Mouse (Mus musculus) thymus, postnatal 25 days (tissue): Measurements from ENCODE around the gene Trmo.

Source experiments
- DNase-seq: peaks from one replicate; pipeline ENCODE4 v3.0.0; 2022

Trmo gene

DNA sequence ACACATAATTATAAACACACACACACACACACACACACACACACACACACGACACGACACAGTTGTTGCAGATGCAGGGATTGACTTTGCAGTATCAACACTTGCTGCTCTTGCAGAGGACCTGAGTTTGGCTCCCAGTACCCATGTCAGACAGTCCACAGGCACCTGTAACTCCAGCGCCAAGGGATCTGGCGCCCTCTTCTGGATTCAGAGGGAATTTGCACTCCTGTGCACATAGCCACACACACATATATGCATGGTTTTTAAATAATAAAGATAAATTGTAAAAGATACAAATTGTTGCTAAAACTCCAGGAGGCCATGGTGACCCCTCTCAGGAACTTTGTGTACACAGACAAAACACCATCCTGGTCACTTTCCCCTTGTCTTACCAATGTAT is 20.2 kb downstream of the Trmo start:
- DNase-seq: no peak

DNA sequence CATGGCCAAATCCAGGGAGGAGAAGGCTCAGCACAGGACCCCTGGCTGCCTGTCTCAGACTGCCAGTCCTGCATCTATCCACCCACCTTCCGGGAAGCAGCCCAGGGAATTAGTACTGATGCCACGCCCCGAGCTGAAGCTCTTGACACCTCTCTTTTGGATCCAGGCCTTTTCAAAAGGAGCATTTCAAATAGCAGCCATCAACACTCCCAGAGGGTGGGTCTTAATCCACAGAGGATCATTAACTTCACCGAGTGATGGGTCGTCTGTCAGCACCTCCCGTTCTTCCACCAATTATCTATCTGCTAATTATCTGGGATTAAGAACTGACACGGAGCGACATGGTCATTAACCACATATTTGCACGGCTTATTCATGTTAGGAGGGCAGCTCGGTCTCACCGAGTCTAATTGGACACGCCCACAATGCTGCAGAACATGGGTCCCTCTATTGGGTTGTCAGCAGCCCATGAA is 21.7 kb downstream of the Trmo start:
- DNase-seq: no peak

DNA sequence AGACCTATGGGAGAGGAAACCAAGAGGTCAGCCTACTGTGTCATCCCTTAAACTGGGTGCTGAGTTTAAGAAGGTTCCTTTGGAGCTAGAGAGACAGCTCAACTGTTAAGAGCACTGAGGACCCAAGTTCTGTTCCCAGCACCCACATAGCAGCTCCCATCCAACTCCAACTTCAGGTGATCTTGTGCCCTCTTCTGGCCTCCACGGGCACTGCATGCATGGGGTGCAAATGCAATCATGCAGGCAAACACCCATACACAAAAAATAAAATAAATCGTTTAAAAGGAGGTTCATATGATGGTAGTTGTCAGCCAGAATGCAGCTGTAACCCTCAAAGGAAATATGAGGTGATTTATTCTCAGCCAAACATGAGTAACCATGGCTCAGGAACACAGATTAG is 24.9 kb downstream of the Trmo start:
- no peak for DNase-seq

DNA sequence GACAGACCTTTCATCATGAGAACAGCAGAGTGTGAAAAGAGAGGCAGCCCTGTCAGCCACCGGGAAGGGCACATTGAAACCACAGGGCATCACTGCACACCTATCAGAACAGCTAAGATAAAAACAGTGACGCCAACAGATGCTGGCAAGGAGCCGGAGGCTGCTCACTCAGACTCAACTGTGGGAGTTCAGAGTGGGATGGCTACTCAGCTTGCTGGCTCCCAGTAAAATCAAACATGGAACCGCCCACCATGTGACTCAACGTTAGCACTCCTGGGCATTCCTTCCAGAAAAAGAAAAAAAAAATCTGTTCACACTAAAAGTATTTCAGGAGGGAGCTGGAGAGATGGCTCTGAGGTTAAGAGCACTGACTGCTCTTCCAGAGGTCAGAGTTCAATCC is 28.0 kb downstream of the Trmo start:
- DNase-seq: no peak

DNA sequence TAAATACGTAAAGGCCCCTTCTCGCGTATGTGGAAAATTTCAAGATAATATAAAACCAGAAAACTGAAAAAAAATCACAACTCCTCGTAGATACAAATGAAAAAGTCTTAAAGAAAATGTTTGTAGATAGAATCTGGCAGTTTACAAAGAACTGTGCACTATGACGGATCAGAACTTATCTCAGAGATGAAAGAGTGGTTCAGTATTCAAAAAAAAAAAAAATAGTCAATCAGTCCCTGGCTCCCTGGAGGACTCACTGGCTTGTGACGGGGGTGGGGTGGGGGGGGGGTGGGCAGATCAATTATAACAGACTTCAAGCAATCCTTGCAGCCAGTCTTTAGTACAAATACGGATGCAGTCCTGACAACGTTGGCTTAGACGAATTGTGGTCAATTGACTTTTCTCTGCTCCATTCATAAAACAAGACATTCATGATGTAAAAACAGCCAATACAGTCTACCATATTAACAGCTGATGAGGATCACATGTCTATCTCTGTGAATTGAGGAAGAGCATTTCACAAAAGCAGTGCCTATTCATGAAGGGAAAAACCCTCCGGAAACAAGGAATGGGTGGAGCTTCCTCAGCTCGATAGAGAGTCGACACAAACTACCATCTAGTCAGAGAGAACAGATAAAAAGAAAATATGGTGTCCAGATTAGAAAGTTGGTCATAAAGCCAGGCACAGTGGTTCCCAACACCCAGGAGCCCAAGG is 29.5 kb downstream of the Trmo start:
- no peak for DNase-seq

DNA sequence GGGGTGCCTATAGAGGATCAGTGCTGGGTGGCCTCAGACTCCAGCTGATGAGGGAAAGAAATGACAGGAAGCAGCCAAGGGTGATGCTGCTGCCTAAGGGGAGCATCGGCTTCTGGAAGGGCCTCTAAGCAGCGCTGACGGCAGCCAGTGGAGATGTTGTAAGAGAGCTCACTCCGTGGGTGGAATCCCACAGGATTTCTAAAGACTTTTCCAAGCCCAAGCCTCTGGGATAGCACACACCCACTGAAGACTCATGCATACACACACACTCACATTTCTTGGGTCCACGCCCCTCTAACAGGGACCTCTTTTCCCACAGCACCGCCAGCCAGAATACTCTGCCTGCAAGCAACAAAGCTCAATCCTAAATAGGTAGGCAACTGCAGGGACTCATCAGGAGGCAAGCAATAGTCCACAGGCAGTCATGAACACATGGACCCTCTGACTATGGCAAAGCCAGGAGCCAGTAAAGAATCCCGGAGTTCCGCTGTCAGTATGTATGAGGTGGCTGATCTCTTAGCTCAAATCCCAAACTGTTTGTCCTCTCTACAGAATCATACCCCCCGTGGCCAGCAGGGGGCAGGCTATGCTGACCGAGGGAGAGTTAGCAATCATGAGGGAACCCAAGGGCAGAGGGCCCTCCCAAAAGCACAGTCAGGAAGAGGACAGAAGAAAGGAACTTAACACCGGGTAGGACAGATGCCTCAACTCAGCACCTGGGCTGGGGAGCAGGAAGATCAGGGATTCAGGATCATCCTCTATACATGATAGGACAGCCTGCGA is 32.7 kb downstream of the Trmo start:
- DNase-seq: peak; percentile 70

DNA sequence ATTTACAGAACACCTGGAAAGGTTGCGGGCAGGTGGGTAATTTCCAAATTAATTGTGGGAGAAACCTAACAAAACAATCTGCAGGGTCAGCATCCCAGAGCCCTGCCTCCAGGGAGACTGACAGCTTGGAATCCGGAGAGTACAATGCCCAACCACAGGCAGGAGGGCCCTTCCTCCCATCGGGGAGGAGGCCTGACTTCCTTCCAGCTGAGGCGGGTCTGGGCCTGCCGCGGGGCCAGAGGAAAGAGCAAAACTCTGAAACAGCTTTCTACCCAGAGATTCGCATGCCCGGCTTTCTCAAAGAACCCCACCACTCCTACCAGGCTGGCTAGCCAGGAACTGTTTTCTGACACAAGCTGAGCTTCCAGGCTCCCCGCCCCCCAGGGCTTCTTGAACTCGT is 36.2 kb downstream of the Trmo start:
- DNase-seq: no peak

DNA sequence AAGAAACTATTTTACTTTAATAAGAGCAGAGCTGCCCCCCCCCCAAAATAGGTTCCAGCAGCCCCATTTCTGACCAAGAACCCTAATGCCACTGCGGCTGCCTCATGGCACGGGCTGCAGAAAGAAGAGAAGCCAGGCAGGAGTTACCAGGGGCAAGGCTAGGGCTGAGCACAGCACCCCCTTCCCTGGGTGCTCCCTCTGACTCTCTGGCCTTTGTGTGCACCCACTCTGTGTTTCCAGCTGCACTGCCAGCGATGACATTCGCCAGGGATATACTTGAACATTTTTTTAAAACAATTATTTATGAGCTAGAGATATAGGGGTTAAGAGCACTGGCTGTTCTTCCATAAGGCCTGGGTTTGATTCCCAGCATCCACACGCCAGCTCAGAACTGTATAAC is 39.7 kb downstream of the Trmo start:
- DNase-seq: no peak

DNA sequence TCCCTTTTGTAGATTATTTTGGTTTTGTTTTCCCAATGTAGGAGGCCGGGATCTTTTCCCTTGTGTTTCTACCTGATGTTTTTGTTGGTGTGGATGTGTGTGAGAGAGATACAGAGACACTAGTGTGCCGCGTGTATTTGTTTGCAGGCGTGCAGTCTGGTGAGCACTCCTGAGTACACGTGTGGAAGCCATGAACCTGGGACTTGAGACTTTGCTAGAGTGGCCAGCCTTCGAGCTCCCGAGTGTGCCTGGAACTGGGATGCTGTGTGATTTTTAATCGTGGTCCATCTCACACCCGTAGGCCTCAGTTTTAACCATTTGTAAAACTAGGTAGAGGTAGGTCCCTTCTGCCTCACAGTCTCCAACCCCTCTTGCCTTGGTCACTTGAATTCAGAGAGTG is 40.3 kb downstream of the Trmo start:
- DNase-seq: no peak

DNA sequence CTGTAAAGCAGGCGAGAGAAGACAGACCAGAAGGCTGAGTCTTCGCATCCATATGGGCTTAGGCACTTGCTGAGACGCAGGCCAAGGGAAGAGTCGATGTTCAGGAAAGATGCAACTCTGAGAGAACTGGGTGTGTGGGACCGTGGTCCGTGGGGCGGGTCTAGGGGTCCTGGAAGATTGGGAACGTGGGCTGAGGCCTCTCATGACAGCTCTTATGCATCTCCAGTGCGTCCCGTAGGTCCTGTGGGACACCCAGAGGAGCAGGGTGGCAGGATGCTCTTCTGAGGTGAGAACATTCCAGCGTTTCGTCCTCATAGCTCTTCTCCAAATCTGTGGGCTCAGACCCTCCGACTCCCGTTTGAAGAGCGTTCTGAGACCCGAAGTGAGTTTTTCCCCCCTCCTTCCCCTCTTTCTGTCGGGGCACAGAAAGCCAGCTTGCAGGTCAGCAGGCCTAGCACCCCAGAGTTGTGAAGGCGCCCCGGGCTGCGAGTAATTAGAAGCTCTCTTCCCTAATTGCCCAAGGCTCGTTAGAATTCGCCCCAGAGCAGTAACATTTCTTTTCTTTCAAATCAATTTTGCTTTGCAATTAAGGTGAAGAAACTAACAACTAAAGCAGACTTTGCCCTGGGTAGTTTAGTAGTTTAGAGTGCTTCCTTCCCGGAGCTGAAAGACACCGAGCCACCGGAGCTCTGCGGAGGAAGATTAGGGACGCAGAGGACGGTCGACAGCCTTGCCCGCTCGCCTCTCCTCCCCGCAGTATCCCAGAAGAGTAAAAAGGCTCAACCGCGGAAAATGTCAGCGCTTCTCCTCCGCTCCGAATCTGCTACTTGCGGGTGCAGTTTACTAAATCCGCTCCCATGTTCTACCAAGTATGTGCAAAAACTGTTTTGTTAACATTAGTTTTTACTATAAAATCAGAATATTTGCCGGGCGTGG is 41.4 kb downstream of the Trmo start:
- no peak for DNase-seq

DNA sequence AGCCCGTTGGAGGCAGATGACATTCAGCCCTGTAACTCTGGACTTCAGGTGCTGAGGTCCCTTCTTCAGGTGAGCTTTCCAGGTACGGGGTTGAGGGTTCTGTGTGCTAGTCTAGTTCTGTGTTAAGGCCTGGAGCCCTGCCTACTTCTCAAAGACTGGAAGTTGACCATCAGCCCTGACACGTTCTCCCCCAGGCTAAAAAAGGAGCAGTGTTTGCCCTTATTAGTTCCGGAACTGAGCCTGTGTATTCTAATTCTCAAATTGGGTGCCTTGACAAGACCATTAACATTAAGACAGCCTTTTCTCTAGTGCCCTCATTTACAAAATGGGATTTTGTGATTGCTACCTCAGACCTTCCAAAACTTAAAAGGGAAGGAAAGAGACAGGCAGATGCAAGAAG is 42.1 kb downstream of the Trmo start:
- DNase-seq: no peak

DNA sequence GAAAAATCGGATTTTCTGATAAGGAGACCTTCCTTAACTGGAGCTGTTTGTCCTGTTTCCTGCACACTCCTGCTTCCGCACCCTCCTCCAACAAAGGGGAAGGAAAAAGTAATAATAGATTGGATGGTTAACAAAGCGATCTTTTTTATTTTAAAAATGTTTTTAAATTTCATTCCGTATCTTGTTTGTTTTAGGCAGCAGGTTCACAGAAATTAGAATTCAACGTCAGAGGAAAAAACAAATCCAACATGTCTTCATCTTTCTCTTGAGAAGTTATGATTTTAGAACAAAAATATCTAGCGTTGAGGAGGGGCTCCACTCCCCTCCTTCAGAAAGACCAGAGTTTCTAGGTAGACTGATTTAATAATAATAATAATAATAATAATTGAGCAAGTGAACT is 43.0 kb downstream of the Trmo start:
- DNase-seq: no peak

DNA sequence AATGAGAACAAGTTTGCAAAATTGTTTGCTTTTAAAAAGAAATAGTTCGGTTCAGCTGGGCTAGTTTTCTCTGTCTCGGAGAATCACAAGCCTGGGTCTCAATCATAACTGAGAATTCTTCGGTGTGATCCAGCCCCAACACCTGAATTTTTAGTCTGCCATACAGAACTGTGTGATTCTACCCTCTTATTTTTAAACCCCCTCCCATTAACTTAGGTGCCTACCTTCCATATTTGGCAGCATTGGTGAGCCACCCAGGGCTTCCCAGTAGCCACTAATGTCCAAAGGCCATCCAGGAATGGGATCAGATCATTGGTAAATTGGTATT is 43.5 kb downstream of the Trmo start:
- DNase-seq: no peak

DNA sequence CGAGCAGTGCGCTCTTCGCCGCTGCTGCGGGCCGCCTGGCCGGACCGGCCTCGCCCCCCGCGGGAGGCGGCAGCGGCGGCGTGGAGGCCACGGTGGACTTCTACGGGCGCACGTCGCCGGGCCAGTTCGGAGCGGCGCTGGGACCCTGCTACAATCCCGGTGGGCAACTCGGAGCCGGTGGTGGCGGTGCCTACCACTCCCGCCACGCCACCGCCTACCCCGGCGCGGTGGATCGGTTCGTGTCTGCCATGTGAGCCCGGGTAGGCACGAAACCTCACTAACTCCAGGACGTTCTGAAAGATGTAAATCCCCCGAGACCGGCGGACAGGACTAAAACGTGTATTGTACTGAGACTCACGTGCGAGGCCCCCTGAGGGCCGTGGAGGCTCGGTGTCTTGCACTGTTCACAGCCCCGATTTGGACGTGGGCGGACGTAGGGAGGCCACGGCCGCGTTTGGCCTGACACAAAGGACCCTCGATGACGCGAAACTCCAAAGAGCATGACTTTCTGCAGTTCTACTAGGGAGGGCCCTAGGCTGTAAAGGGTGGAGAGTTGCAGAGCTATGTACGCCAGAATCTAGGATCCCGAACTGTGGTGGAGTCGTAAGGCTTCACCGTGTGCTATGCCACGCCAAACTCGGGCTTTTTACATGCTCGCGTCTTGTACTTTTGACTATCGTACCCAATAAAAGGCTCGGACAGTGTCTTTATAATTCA is 44.0 kb downstream of the Trmo start:
- DNase-seq: no peak

DNA sequence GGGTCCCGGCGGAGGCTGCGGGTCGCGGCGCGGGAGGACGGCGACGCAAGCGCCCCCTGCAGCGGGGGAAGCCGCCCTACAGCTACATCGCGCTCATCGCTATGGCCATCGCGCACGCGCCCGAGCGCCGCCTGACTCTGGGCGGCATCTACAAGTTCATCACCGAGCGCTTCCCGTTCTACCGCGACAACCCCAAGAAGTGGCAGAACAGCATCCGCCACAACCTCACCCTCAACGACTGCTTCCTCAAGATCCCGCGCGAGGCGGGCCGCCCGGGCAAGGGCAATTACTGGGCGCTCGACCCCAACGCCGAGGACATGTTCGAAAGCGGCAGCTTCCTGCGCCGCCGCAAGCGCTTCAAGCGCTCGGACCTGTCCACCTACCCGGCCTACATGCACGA is 44.9 kb downstream of the Trmo start:
- DNase-seq: peak; percentile 33

DNA sequence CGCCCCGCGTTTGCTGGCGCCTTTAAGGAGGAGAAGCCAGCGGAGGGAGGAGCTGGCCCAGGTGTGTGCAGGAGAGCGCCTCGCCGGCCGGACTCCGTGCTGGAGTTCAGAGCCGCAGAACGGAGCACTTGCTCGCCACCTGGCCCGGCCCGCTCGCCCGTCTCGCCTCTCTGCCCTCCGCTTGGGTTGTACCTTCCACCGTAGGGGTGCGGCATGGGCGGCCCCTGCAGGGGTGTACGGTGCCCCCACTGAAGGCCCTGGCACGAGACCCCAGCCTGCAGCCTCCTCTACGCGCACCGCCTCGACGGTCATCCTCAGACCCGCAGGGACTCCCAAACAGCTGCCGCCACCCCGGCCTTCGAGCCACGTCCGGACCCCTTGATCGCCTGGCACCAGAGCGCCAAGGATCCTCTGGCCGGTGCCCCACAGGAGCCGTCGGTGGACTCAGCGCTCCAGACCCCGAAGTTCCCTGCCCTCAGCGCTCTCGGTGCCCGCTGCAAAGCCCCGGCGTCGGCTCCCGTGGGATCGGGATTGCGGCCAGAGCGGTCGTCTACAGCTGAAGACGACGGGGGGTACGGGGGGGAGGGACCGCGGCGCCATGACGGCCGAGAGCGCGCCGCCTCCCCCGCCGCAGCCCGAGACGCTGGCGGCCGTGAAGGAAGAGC is 45.5 kb downstream of the Trmo start, which contains the start of gene Foxe1:
Foxe1 (plus strand) TSS at position 14 of the 665 bp plus-strand sequence.
- no peak for DNase-seq

DNA sequence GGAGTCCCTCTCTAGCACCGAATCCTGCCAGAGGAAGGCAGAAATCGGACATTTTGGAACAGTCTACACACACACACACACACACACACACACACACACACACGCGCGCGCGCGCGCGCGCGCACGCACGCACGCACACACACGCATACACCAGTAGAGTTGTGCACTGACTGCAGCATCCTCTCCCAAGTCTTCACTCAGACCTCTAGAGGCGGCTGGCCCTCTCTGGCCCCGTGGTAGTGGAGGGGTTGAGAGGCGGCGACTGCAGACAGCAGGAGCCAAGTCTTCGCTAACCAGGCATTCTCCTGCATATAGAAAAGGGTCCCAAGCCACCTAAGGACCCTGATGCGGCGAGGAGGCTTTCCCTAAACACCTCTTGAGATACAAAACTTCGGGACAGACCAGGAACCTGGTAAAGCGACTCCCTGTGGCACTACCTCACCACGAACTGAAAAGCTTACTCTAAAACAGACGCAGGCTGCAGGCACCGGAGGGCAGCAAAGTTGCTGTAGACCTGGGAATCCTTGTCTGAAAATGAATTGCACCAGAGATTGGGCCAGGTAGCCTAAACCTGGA is 46.4 kb downstream of the Trmo start:
- no peak for DNase-seq

DNA sequence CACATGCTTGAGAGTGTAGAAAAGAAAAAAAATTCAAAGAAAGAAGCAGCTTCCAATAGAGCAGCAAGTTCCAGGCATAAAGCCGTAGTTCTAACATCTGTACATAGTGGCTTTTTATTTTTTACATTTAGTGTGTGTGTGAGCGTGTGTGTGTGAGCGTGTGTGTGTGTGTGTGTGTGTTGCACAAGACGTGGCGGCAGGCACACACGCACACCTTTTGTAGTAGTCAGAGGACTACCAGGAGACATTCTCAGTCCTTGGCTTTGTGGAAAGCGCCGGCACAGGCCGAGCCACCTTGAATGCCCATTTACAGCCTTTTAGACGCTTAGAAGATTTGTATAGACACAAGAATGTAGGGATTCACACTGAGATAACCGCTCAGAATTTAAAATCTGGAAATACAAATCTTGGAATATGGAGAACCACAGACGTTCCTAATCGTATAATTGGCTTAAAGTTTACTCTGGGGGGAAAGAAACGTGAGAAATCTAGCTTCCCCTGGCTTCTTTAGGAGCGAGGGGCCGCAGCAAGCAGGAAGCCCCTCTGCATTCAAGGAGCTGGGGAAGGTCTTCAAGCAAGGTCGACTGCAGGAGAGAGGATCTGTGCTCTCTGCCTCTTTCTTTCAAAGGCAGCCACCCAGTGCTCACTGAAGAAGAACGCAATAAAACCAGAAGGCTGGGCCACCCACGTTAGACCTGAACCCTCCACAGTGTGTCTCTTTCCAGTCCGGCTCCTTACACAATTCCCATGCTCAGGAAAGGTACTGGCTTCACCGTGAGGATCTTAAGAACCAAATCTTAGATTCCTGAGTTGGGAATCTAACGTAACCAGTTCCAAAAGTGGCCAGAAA is 47.2 kb downstream of the Trmo start:
- DNase-seq: no peak

DNA sequence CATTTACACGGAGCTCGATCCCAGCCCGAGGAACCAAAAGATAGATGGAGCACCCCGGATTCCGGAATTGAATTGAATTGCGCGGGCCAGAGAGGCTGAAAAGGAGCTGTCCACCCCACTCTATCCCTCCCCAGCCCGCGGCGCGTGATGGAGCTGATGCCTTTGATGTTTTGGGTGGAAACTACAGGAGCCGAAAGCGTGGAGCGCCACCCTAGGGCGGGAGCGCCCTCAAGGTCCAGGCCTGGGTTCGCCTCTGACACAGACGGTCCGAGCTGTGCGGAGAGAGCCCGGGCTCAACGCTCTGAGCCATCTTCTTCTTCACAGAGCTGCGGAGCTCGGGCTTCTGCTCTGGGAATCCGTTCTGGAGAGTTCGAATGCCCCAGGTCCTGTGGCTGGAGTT is 49.7 kb downstream of the Trmo start:
- no peak for DNase-seq

DNA sequence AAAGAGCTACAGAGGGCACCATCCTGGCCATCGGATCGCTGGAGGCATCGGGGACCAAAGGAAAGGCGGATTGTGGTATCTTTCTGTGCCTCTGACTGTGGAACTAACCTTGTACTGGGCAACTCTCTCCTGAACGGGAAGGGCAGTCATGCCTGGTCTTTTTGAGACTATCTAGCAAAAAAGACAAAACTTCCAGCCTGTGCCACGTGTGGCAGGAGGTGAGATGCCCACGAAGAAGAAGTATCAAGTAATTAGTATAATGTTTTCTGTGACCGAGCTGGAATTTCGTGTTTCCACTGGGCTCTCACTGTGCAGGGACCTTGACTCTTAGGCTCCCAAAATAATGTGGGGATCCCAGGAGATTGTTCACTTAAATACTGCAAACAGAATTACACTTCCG is 50.2 kb downstream of the Trmo start:
- DNase-seq: no peak

DNA sequence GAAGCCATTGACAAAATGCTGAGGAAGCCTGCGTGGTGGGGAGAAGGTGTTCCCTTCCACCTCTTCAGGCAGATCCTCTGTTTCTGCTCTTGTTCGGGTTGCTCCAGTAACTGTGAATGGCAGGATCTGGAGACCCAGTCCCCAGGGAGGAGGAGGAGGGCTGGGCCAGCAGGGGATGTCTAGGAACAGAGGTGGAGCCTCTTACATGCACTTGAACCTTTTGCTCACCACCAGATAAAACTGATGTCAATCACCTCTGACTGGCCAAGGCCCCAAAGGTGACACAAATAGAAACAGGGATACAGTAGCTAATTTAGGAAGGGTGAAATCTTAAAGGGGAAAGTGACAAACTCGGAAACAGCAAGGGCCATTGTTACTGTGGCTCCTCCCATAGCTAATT is 51.2 kb downstream of the Trmo start:
- no peak for DNase-seq
